In genomic region chr4:133592570-133592969, GRCm38 (mm10) we compare ENCODE assay signal across 9 mouse cellular contexts. TPM values are rescaled to one million over a fixed set of nuclear protein-coding genes. Genes with fewer than 3 reads are reported as not detected.
A peak's percentile ranks its signal among the peaks of the same experiment; 100 is the strongest.
DNase-seq lines count a peak whose midpoint lies in the region; ATAC-seq and TF ChIP-seq lines count a peak whose summit lies in the region.
"Had no signal": no experiment of that assay in that cellular context is flagged by ENCODE, and none has a peak within 500 bp of the region (broad histone marks: within the 10 kb centered on the region; RNA-seq: fewer than 3 reads in every experiment).

No protein-coding gene starts in this region.

- peaks cover 42% of the 10 kb centered on the region for H3K36me3 ChIP-seq in kidney, embryonic 14.5 days (ENCODE audit: control insufficient read depth, insufficient read depth, low read length)
- H3K36me3 ChIP-seq in lung, embryonic 14.5 days (ENCODE audit: insufficient read depth): peaks cover 43% of the 10 kb centered on the region

- peak; percentile 54 to 77 for DNase-seq in cerebellum, adult 18-20 months
- DNase-seq in CD4-positive, CD25-positive, alpha-beta regulatory T cell, adult 2 months (ENCODE audit: low read depth, low spot score): peak; percentile 84
- peak; percentile 60 for DNase-seq in c-Kit-positive CD71-positive TER-119-positive erythroid progenitor cells, embryonic 14.5 days (ENCODE audit: low spot score)
- DNase-seq in gastrocnemius, postnatal 25 days: peak; percentile 54
- peak; percentile 87 for DNase-seq in lung, embryonic 14.5 days
- peak; percentile 71 for DNase-seq in right cerebral cortex, postnatal 4 days

- H3K27me3 ChIP-seq in kidney, embryonic 14.5 days (ENCODE audit: control insufficient read depth, insufficient read depth, low read length): no peaks in the 10 kb centered on the region
- H3K27me3 ChIP-seq in lung, embryonic 14.5 days (ENCODE audit: insufficient read depth, low read length): no peaks in the 10 kb centered on the region

- no peak overlapping the region for H3K9ac ChIP-seq in kidney, embryonic 14.5 days (ENCODE audit: low read depth, low read length)
- no peak overlapping the region for H3K9ac ChIP-seq in lung, embryonic 14.5 days

- no peak overlapping the region for H3K4me2 ChIP-seq in kidney, embryonic 14.5 days (replicated peaks; ENCODE audit: low read depth, low read length)
- H3K4me2 ChIP-seq in lung, embryonic 14.5 days: no peak overlapping the region

- ATAC-seq in cerebellum, adult (ENCODE audit: insufficient number of reproducible peaks, low FRiP score, low TSS enrichment): no peak
- ATAC-seq in kidney, embryonic 14.5 days (ENCODE audit: low FRiP score, low TSS enrichment): 0 out of 2 replicates have a peak, but pooled peaks have one; percentile 41
- peak; percentile 35; the same call in 1 of the 2 replicates for ATAC-seq in lung, embryonic 14.5 days (ENCODE audit: insufficient read depth)

- WGBS in kidney, embryonic 14.5 days: 32% methylated on average over 7 of the region's 7 CpGs
- WGBS in lung, embryonic 14.5 days: 28% methylated on average over 7 of the region's 7 CpGs

- peak; percentile 94 for TF ChIP-seq CTCF in lung, embryonic 14.5 days (IDR thresholded peaks at IDR 0.05; ENCODE audit: low read depth)

- no peak overlapping the region for H3K27ac ChIP-seq in kidney, embryonic 14.5 days (ENCODE audit: low read depth, low read length)
- H3K27ac ChIP-seq in lung, embryonic 14.5 days (ENCODE audit: low read depth): no peak overlapping the region

- no peaks in the 10 kb centered on the region for H3K9me3 ChIP-seq in kidney, embryonic 14.5 days (ENCODE audit: control insufficient read depth, low read length)
- H3K9me3 ChIP-seq in lung, embryonic 14.5 days (ENCODE audit: low read depth, low read length): no peaks in the 10 kb centered on the region

- no peak overlapping the region for H3K4me3 ChIP-seq in kidney, embryonic 14.5 days (ENCODE audit: low read length)
- H3K4me3 ChIP-seq in lung, embryonic 14.5 days (ENCODE audit: low read depth, low read length): no peak overlapping the region

- no peaks in the 10 kb centered on the region for H3K4me1 ChIP-seq in kidney, embryonic 14.5 days (ENCODE audit: control insufficient read depth, insufficient read depth, low read length)
- no peaks in the 10 kb centered on the region for H3K4me1 ChIP-seq in lung, embryonic 14.5 days (ENCODE audit: insufficient read depth)

RNA-seq across cellular contexts. Expression of gene Gpn2, which starts 8.4 kb away (rescaled TPM):
- total RNA-seq in gastrocnemius, postnatal 25 days (2021): 1 to 10 TPM; 4.6 to 4.9 TPM
- 23.6 and 23.9 TPM in 2 replicates for polyA plus RNA-seq in kidney, embryonic 14.5 days (2014; fragmentation: Nextera tagmentation; extraction: Ambion mirVana)
- polyA plus RNA-seq in lung, embryonic 14.5 days (2014; fragmentation: Nextera tagmentation; extraction: Ambion mirVana): 21.1 and 23.7 TPM in 2 replicates

RNA-seq across cellular contexts. Expression of gene Sfn, which starts 9.4 kb away (rescaled TPM):
- 1 to 10 TPM; 1.1 to 1.2 TPM for total RNA-seq in gastrocnemius, postnatal 25 days (2021)
- 8.0 and 9.5 TPM in 2 replicates for polyA plus RNA-seq in kidney, embryonic 14.5 days (2014; fragmentation: Nextera tagmentation; extraction: Ambion mirVana)
- 10.4 and 10.6 TPM in 2 replicates for polyA plus RNA-seq in lung, embryonic 14.5 days (2014; fragmentation: Nextera tagmentation; extraction: Ambion mirVana)

RNA-seq across cellular contexts. Expression of gene Gpatch3, which starts 18.0 kb away (rescaled TPM):
- 1 to 10 TPM; 2.1 to 3.6 TPM for total RNA-seq in gastrocnemius, postnatal 25 days (2021)
- polyA plus RNA-seq in kidney, embryonic 14.5 days (2014; fragmentation: Nextera tagmentation; extraction: Ambion mirVana): 6.5 and 10.2 TPM in 2 replicates
- polyA plus RNA-seq in lung, embryonic 14.5 days (2014; fragmentation: Nextera tagmentation; extraction: Ambion mirVana): 8.0 and 8.7 TPM in 2 replicates

RNA-seq across cellular contexts. Expression of gene Nr0b2, which starts 39.4 kb away (rescaled TPM):
- total RNA-seq in gastrocnemius, postnatal 25 days (2021): not detected
- polyA plus RNA-seq in kidney, embryonic 14.5 days (2014; fragmentation: Nextera tagmentation; extraction: Ambion mirVana): not detected in 2 replicates
- polyA plus RNA-seq in lung, embryonic 14.5 days (2014; fragmentation: Nextera tagmentation; extraction: Ambion mirVana): 0.39 TPM in 1 of 2 replicates, not detected in the other
- total RNA-seq: layer of hippocampus, adult 8-10 months had no signal

RNA-seq across cellular contexts. Expression of gene Nudc, which starts 46.8 kb away (rescaled TPM):
- 10 to 100 TPM; 40.3 to 44.7 TPM for total RNA-seq in gastrocnemius, postnatal 25 days (2021)
- polyA plus RNA-seq in kidney, embryonic 14.5 days (2014; fragmentation: Nextera tagmentation; extraction: Ambion mirVana): 285 and 287 TPM in 2 replicates
- 248 and 258 TPM in 2 replicates for polyA plus RNA-seq in lung, embryonic 14.5 days (2014; fragmentation: Nextera tagmentation; extraction: Ambion mirVana)
